Mouse (Mus musculus) kidney, embryonic 16.5 days (tissue): ENCODE measurements at regions not wholly inside any gene's neighbourhood (a gene's known extent, or its start where the extent isn't known, plus 50 kb on each side); places are given as distances from the start of the nearest gene placed in this dataset.

Experiments used
- ATAC-seq: fragments of 200-750 bp; cut with Nextera tagmentation; 2 replicates; pipeline ENCODE4 v1.8.0; 2017; ENCODE audit warnings: moderate TSS enrichment; ENCODE audit not compliant: low FRiP score, low TSS enrichment
- H3K27ac ChIP-seq: fragments of 300-500 bp; sonication (generic); 2 replicates; pipeline ENCODE4 v1.5.1; 2014; ENCODE audit warnings: low read length
- H3K27me3 ChIP-seq: fragments of 300-500 bp; sonication (generic); 2 replicates; pipeline ENCODE4 v1.6.1; 2014; ENCODE audit warnings: low read length, control low read depth, mixed read lengths; ENCODE audit not compliant: insufficient read depth
- H3K36me3 ChIP-seq: fragments of 300-500 bp; sonication (generic); 2 replicates; pipeline ENCODE4 v1.6.1; 2014; ENCODE audit warnings: low read length, control low read depth, mixed read lengths; ENCODE audit not compliant: insufficient read depth
- H3K4me1 ChIP-seq: fragments of 300-500 bp; sonication (generic); 2 replicates; pipeline ENCODE4 v1.6.1; 2014; ENCODE audit warnings: low read length, control low read depth, mixed read lengths; ENCODE audit not compliant: insufficient read depth
- H3K4me2 ChIP-seq: fragments of 300-500 bp; sonication (generic); replicated peaks from 2 replicates; pipeline ENCODE4 v1.6.1; 2014; ENCODE audit warnings: low read depth, low read length
- H3K4me3 ChIP-seq: fragments of 300-500 bp; sonication (generic); 2 replicates; pipeline ENCODE4 v1.5.1; 2014; ENCODE audit warnings: mild to moderate bottlenecking, low read length
- H3K9ac ChIP-seq: fragments of 300-500 bp; sonication (generic); replicated peaks from 2 replicates; pipeline ENCODE4 v1.6.1; 2014; ENCODE audit warnings: low read length
- H3K9me3 ChIP-seq: fragments of 300-500 bp; sonication (generic); 2 replicates; pipeline ENCODE4 v1.6.1; 2016; ENCODE audit warnings: low read length, control low read depth
- WGBS: fragments of 180-500 bp; shearing (Covaris S2); extraction: QIAGEN DNeasy Blood & Tissue Kit; methylation state at CpG from one replicate; pipeline ENCODE4 v1.1.7; 2014; 5-methylcytosine and 5-hydroxymethylcytosine counted together

GRCm38 (mm10) chr11:44238598-44238997 lies 161.3 kb upstream of the Il12b start:
- H3K4me2 ChIP-seq = no peak overlapping the region
- WGBS = 55% methylated on average over 8 of the region's 8 CpGs
- H3K9me3 ChIP-seq = no peaks in the 10 kb centered on the region
- H3K27me3 ChIP-seq = no peaks in the 10 kb centered on the region
- no peaks in the 10 kb centered on the region for H3K4me1 ChIP-seq
- no peaks in the 10 kb centered on the region for H3K36me3 ChIP-seq
- no peak overlapping the region for H3K27ac ChIP-seq
- no peak overlapping the region for H3K4me3 ChIP-seq
- ATAC-seq = peak; percentile 83
- H3K9ac ChIP-seq = no peak overlapping the region

DNA sequence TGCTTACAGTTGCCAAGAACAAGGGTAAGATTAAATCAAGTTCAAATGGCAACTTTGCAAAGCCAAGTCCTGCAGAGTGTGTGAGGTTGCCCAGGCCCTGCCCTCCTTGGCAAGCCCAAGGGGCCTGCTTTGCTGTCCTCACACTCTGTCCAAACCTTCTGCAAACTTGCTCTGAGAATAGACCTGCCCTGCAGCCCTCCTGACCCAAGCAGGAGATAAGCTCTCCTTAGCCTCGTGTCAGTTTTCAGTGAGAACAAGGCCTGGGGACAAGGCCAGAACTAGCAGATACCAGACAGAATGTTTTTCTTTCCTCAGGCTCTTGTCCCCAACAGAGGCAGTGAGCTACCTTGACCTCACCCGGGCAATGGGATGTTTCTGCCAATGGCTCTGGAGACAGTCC lies 156.7 kb upstream of the Il12b start:
- Histone ChIP-seq H3K4me2 (no peak overlapping the region), H3K4me1 (no peaks in the 10 kb centered on the region), H3K36me3 (no peaks in the 10 kb centered on the region), H3K4me3 (no peak overlapping the region), H3K9ac (no peak overlapping the region), H3K27ac (no peak overlapping the region), H3K9me3 (no peaks in the 10 kb centered on the region), H3K27me3 (no peaks in the 10 kb centered on the region)
- no peak for ATAC-seq
- WGBS = 36% methylated on average over 2 of the region's 2 CpGs

DNA sequence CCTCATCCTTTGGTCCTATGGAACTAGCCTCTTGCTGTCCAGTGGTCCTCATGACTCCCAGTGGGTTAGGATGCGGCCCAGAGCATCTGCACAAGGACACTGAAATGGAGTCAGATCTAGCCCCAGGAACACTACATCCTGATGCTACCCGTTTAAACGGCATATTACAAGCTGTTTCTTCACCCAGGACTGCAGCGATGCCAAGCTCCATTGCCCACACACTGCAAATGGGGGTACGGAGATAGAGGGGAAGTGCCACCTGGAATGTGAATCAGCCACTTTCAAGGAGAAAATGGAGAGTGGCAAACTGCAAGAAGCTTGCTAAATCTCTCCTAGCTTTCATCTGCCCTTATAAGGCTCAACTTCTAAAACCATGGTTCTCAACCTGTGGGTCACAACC lies 148.0 kb upstream of the Il12b start:
- no peak for ATAC-seq
- WGBS = 94% methylated on average over 5 of the region's 5 CpGs
- no peak overlapping the region for H3K9ac ChIP-seq
- H3K9me3 ChIP-seq = no peaks in the 10 kb centered on the region
- H3K36me3 ChIP-seq = no peaks in the 10 kb centered on the region
- H3K27ac ChIP-seq = no peak overlapping the region
- H3K4me2 ChIP-seq = no peak overlapping the region
- no peaks in the 10 kb centered on the region for H3K27me3 ChIP-seq
- H3K4me1 ChIP-seq = no peaks in the 10 kb centered on the region
- no peak overlapping the region for H3K4me3 ChIP-seq

DNA sequence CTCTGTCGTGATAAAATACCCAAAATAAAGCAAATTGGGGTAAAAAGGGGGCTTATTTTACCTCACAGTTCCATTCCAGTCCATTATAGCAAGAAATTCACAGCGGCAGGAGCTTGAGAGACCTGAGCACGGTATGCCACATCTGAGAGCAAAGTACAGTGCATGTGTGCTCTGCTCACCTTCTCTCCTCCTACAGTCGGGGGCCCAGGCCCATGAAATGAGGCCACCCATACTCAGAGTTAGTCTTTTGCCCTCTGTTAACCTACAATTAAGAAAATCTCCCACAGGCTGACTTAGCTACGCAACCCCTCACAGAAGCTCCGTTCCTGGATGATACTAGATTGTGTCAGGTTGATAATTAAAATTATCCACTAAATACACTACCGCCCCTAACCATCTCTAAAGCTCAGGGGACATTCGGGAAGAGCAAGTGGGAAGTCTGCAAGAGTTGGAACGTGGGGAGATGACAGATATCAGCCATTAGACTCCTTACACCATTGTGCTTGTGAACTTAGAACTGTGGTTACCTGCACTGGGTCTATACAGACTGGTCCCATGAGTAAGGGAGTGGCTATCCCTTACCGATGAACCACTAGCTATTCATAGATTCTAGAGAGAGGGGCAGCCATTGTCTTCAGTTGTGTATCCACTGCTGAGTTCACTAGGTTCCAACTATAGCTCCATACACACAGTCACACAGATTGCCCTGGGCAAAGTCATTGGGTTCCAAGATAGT lies 139.3 kb upstream of the Il12b start:
- WGBS = 75% methylated on average over 10 of the region's 10 CpGs
- peak; percentile 84 for ATAC-seq
- Histone ChIP-seq H3K9me3 (no peaks in the 10 kb centered on the region), H3K4me1 (no peaks in the 10 kb centered on the region), H3K27ac (no peak overlapping the region), H3K9ac (no peak overlapping the region), H3K4me2 (no peak overlapping the region), H3K27me3 (no peaks in the 10 kb centered on the region), H3K36me3 (no peaks in the 10 kb centered on the region), H3K4me3 (no peak overlapping the region)

- Histone ChIP-seq H3K27me3 (no peaks in the 10 kb centered on the region), H3K4me1 (no peaks in the 10 kb centered on the region), H3K9me3 (no peaks in the 10 kb centered on the region), H3K9ac (no peak overlapping the region), H3K27ac (no peak overlapping the region), H3K4me2 (no peak overlapping the region), H3K36me3 (no peaks in the 10 kb centered on the region), H3K4me3 (no peak overlapping the region)
- WGBS = 78% methylated on average over 8 of the region's 8 CpGs
- no peak for ATAC-seq
Observed at GRCm38 (mm10) chr11:44261657-44262056, 138.2 kb upstream of the Il12b start.

- no peaks in the 10 kb centered on the region for H3K4me1 ChIP-seq
- no peak overlapping the region for H3K27ac ChIP-seq
- H3K4me2 ChIP-seq = no peak overlapping the region
- 84% methylated on average over 3 of the region's 3 CpGs for WGBS
- H3K9me3 ChIP-seq = no peaks in the 10 kb centered on the region
- H3K9ac ChIP-seq = no peak overlapping the region
- H3K36me3 ChIP-seq = no peaks in the 10 kb centered on the region
- H3K4me3 ChIP-seq = no peak overlapping the region
- no peaks in the 10 kb centered on the region for H3K27me3 ChIP-seq
- ATAC-seq = no peak
Observed at GRCm38 (mm10) chr11:44262571-44262970, 137.3 kb upstream of the Il12b start.

DNA sequence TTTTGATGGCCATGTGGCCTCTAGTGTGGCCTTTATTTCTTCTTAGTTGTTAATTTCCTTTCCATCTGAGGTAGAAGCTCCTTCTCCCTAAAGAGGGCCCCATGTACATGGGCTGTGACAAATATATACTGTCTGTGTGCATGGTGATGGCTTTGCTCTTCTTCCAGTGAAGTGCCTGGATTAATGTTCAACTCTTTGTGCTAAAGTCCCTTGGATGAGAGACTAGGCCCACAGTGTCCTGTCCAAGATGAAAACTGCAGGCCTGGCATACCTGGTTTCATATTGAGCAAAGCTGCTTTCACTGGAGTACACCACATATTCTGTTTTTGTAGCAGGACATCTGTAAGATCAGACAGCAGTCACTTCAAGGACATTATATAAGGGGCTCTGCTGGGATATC lies 127.6 kb upstream of the Il12b start:
- Histone ChIP-seq H3K9me3 (no peaks in the 10 kb centered on the region), H3K27ac (no peak overlapping the region), H3K36me3 (no peaks in the 10 kb centered on the region), H3K9ac (no peak overlapping the region), H3K27me3 (no peaks in the 10 kb centered on the region), H3K4me1 (no peaks in the 10 kb centered on the region), H3K4me2 (no peak overlapping the region), H3K4me3 (no peak overlapping the region)
- no peak for ATAC-seq

GRCm38 (mm10) chr11:44278521-44279208 lies 121.2 kb upstream of the Il12b start:
- Histone ChIP-seq H3K4me2 (no peak overlapping the region), H3K4me1 (no peaks in the 10 kb centered on the region; the same call in 1 of the 2 replicates), H3K27ac (no peak overlapping the region), H3K36me3 (no peaks in the 10 kb centered on the region), H3K9ac (no peak overlapping the region), H3K9me3 (no peaks in the 10 kb centered on the region), H3K27me3 (no peaks in the 10 kb centered on the region), H3K4me3 (no peak overlapping the region)
- WGBS = 76% methylated on average over 7 of the region's 7 CpGs
- ATAC-seq = no peak

GRCm38 (mm10) chr11:44285961-44286360 lies 113.9 kb upstream of the Il12b start:
- Histone ChIP-seq H3K4me3 (no peak overlapping the region), H3K4me1 (0 out of 2 replicates have a peak, but pooled peaks cover 4% of the 10 kb centered on the region), H3K9me3 (0 out of 2 replicates have a peak, but pooled peaks cover 2% of the 10 kb centered on the region), H3K9ac (no peak overlapping the region), H3K27me3 (no peaks in the 10 kb centered on the region), H3K36me3 (no peaks in the 10 kb centered on the region), H3K27ac (no peak overlapping the region), H3K4me2 (no peak overlapping the region)
- WGBS = 89% methylated on average over 2 of the region's 2 CpGs
- no peak for ATAC-seq

GRCm38 (mm10) chr11:44288825-44289224 lies 111.0 kb upstream of the Il12b start:
- Histone ChIP-seq H3K9ac (no peak overlapping the region), H3K27ac (no peak overlapping the region), H3K4me1 (0 out of 2 replicates have a peak, but pooled peaks cover 4% of the 10 kb centered on the region), H3K4me2 (no peak overlapping the region), H3K27me3 (no peaks in the 10 kb centered on the region), H3K9me3 (0 out of 2 replicates have a peak, but pooled peaks cover 2% of the 10 kb centered on the region), H3K36me3 (no peaks in the 10 kb centered on the region), H3K4me3 (no peak overlapping the region)
- WGBS = 83% methylated on average over 1 of the region's 1 CpGs
- no peak for ATAC-seq
